Mouse (Mus musculus) neural tube, embryonic 13.5 days (tissue): ENCODE data around the gene Jph3. TPM values are rescaled to one million over a fixed set of nuclear protein-coding genes. Genes with fewer than 3 reads are reported as not detected.

ENCODE experiments used
- ATAC-seq: fragments of 200-750 bp; cut with Nextera tagmentation; 2 replicates; pipeline ENCODE4 v1.8.0; 2017; ENCODE audit warnings: low read depth, mild to moderate bottlenecking, moderate TSS enrichment, moderate library complexity
- H3K27ac ChIP-seq: fragments of 300-500 bp; sonication (generic); replicated peaks from 2 replicates; pipeline ENCODE4 v1.5.1; 2015; ENCODE audit warnings: moderate library complexity, mild to moderate bottlenecking, inconsistent platforms
- H3K27me3 ChIP-seq: fragments of 300-500 bp; sonication (generic); 2 replicates; pipeline ENCODE4 v1.6.1; 2015; ENCODE audit warnings: mild to moderate bottlenecking, inconsistent platforms
- H3K36me3 ChIP-seq: fragments of 300-500 bp; sonication (generic); 2 replicates; pipeline ENCODE4 v1.6.1; 2015; ENCODE audit warnings: mild to moderate bottlenecking, inconsistent platforms
- H3K4me1 ChIP-seq: fragments of 300-500 bp; sonication (generic); replicated peaks from 2 replicates; pipeline ENCODE4 v1.6.1; 2015; ENCODE audit warnings: inconsistent platforms
- H3K4me2 ChIP-seq: fragments of 300-500 bp; sonication (generic); 2 replicates; pipeline ENCODE4 v1.6.1; 2015; ENCODE audit warnings: inconsistent platforms, mild to moderate bottlenecking, moderate library complexity
- H3K4me3 ChIP-seq: fragments of 300-500 bp; sonication (generic); 2 replicates; pipeline ENCODE4 v1.5.1; 2015; ENCODE audit warnings: mild to moderate bottlenecking, inconsistent platforms
- H3K9ac ChIP-seq: fragments of 300-500 bp; sonication (generic); 2 replicates; pipeline ENCODE4 v1.6.1; 2015; ENCODE audit warnings: moderate library complexity, mild to moderate bottlenecking, inconsistent platforms
- H3K9me3 ChIP-seq: fragments of 300-500 bp; sonication (generic); 2 replicates; pipeline ENCODE4 v1.6.1; 2016; ENCODE audit warnings: inconsistent platforms
- WGBS: fragments of 180-500 bp; shearing (Covaris S2); methylation state at CpG from one replicate; pipeline ENCODE4 v1.1.7; 2015; 5-methylcytosine and 5-hydroxymethylcytosine counted together
- polyA plus RNA-seq: library from polyadenylated mRNA; unstranded; fragments of >200 nt; fragmentation: Nextera tagmentation; extraction: Ambion mirVana; gene quantifications from 2 replicates; pipeline ENCODE4 v1.2.1, GENCODE M21; 2015

Jph3 gene
- polyA plus RNA-seq, 1 experiment from 2014 or later = 104 TPM

- Histone ChIP-seq H3K27ac (no peak overlapping the region), H3K4me1 (no peaks in the 10 kb centered on the region), H3K27me3 (no peaks in the 10 kb centered on the region), H3K4me2 (no peak overlapping the region), H3K36me3 (peaks cover 41% of the 10 kb centered on the region), H3K9me3 (no peaks in the 10 kb centered on the region), H3K4me3 (no peak overlapping the region), H3K9ac (no peak overlapping the region)
- ATAC-seq = no peak
- 90% methylated on average over 9 of the region's 9 CpGs for WGBS
Observed at GRCm38 (mm10) chr8:121821770-121822169, 92.3 kb downstream of the Jph3 start.

- peaks cover 20% of the 10 kb centered on the region for H3K4me1 ChIP-seq
- H3K36me3 ChIP-seq = no peaks in the 10 kb centered on the region
- no peak overlapping the region for H3K27ac ChIP-seq
- 94% methylated on average over 5 of the region's 5 CpGs for WGBS
- H3K4me2 ChIP-seq = peak overlapping the region; percentile 93
- no peak overlapping the region for H3K9ac ChIP-seq
- H3K27me3 ChIP-seq = no peaks in the 10 kb centered on the region
- peak overlapping the region; percentile 93; the same call in 1 of the 2 replicates for H3K4me3 ChIP-seq
- ATAC-seq = no peak
- H3K9me3 ChIP-seq = no peaks in the 10 kb centered on the region
Observed at GRCm38 (mm10) chr8:121827726-121828125, 98.3 kb downstream of the Jph3 start.

GRCm38 (mm10) chr8:121828376-121829023 lies 99.1 kb downstream of the Jph3 start:
- 35% methylated on average over 10 of the region's 10 CpGs for WGBS
- ATAC-seq = no peak
- Histone ChIP-seq H3K27ac (no peak overlapping the region), H3K4me2 (peak overlapping the region; percentile 93), H3K4me1 (peaks cover 20% of the 10 kb centered on the region), H3K27me3 (no peaks in the 10 kb centered on the region), H3K36me3 (no peaks in the 10 kb centered on the region), H3K9me3 (no peaks in the 10 kb centered on the region), H3K4me3 (peak overlapping the region; percentile 93), H3K9ac (peak overlapping the region; percentile 86)

GRCm38 (mm10) chr8:121829048-121829776 lies 99.8 kb downstream of the Jph3 start, which contains the start of gene Klhdc4:
Gene Klhdc4, minus strand, starts transcription at chr8:121829569.
- WGBS = under 1% methylated on average over 64 of the region's 68 CpGs
- H3K4me2 ChIP-seq = peak within 1 kb of the TSS; percentile 93
- peak within 1 kb of the TSS; percentile 93 for H3K4me3 ChIP-seq
- H3K27ac ChIP-seq = peak within 1 kb of the TSS; percentile 85
- peak within 1 kb of the TSS; percentile 86 for H3K9ac ChIP-seq
- H3K4me1 ChIP-seq = peaks cover 20% of the 10 kb centered on the region
- no peaks in the 10 kb centered on the region for H3K9me3 ChIP-seq
- no peaks in the 10 kb centered on the region for H3K36me3 ChIP-seq
- no peaks in the 10 kb centered on the region for H3K27me3 ChIP-seq
- ATAC-seq = peak; percentile 98

- peak overlapping the region; percentile 93 for H3K4me2 ChIP-seq
- H3K9me3 ChIP-seq = no peaks in the 10 kb centered on the region
- peaks cover 20% of the 10 kb centered on the region for H3K4me1 ChIP-seq
- no peaks in the 10 kb centered on the region for H3K36me3 ChIP-seq
- 16% methylated on average over 18 of the region's 18 CpGs for WGBS
- peak; percentile 87 for ATAC-seq
- H3K9ac ChIP-seq = peak overlapping the region; percentile 86
- H3K27ac ChIP-seq = peak overlapping the region; percentile 85
- no peaks in the 10 kb centered on the region for H3K27me3 ChIP-seq
- H3K4me3 ChIP-seq = peak overlapping the region; percentile 93
Observed at GRCm38 (mm10) chr8:121829777-121830362, 100.4 kb downstream of the Jph3 start.

GRCm38 (mm10) chr8:121832061-121832460 lies 102.6 kb downstream of the Jph3 start:
- H3K9me3 ChIP-seq = no peaks in the 10 kb centered on the region
- H3K4me1 ChIP-seq = peaks cover 20% of the 10 kb centered on the region
- no peak overlapping the region for H3K4me2 ChIP-seq
- H3K36me3 ChIP-seq = no peaks in the 10 kb centered on the region
- no peak for ATAC-seq
- H3K9ac ChIP-seq = no peak overlapping the region
- WGBS = 79% methylated on average over 2 of the region's 2 CpGs
- H3K27me3 ChIP-seq = no peaks in the 10 kb centered on the region
- no peak overlapping the region for H3K27ac ChIP-seq
- no peak overlapping the region for H3K4me3 ChIP-seq

GRCm38 (mm10) chr8:121832503-121832902 lies 103.1 kb downstream of the Jph3 start:
- H3K9ac ChIP-seq = no peak overlapping the region
- 22% methylated on average over 6 of the region's 6 CpGs for WGBS
- no peak overlapping the region for H3K4me2 ChIP-seq
- ATAC-seq = no peak
- H3K36me3 ChIP-seq = no peaks in the 10 kb centered on the region
- H3K27me3 ChIP-seq = no peaks in the 10 kb centered on the region
- no peaks in the 10 kb centered on the region for H3K9me3 ChIP-seq
- peaks cover 19% of the 10 kb centered on the region for H3K4me1 ChIP-seq
- no peak overlapping the region for H3K27ac ChIP-seq
- H3K4me3 ChIP-seq = no peak overlapping the region

- Histone ChIP-seq H3K27me3 (no peaks in the 10 kb centered on the region), H3K9ac (no peak overlapping the region), H3K4me1 (no peaks in the 10 kb centered on the region), H3K36me3 (no peaks in the 10 kb centered on the region), H3K4me2 (no peak overlapping the region), H3K4me3 (no peak overlapping the region), H3K27ac (no peak overlapping the region), H3K9me3 (no peaks in the 10 kb centered on the region)
- 56% methylated on average over 8 of the region's 8 CpGs for WGBS
- no peak for ATAC-seq
Observed at GRCm38 (mm10) chr8:121841242-121841641, 111.8 kb downstream of the Jph3 start.

GRCm38 (mm10) chr8:121842064-121842955 lies 112.9 kb downstream of the Jph3 start:
- no peak overlapping the region for H3K27ac ChIP-seq

GRCm38 (mm10) chr8:121843184-121843733 lies 113.8 kb downstream of the Jph3 start:
- H3K4me3 ChIP-seq = no peak overlapping the region
- no peak for ATAC-seq
- H3K4me1 ChIP-seq = 0 out of 2 replicates have a peak, but pooled peaks cover 4% of the 10 kb centered on the region
- 85% methylated on average over 3 of the region's 3 CpGs for WGBS
- H3K27me3 ChIP-seq = no peaks in the 10 kb centered on the region
- H3K27ac ChIP-seq = no peak overlapping the region
- H3K9me3 ChIP-seq = no peaks in the 10 kb centered on the region
- no peaks in the 10 kb centered on the region for H3K36me3 ChIP-seq
- no peak overlapping the region for H3K4me2 ChIP-seq
- no peak overlapping the region for H3K9ac ChIP-seq

More at GRCm38 (mm10) chr8:121842064-121842955, 112.9 kb downstream of the Jph3 start:
- H3K27me3 ChIP-seq = no peaks in the 10 kb centered on the region
- no peaks in the 10 kb centered on the region for H3K4me1 ChIP-seq
- H3K9ac ChIP-seq = no peak overlapping the region
- no peak for ATAC-seq
- no peaks in the 10 kb centered on the region for H3K36me3 ChIP-seq
- no peak overlapping the region for H3K4me2 ChIP-seq
- WGBS = 87% methylated on average over 8 of the region's 8 CpGs
- no peak overlapping the region for H3K4me3 ChIP-seq
- H3K9me3 ChIP-seq = no peaks in the 10 kb centered on the region
